Mouse (Mus musculus): ENCODE results near the gene Dync1i2.

DNA sequence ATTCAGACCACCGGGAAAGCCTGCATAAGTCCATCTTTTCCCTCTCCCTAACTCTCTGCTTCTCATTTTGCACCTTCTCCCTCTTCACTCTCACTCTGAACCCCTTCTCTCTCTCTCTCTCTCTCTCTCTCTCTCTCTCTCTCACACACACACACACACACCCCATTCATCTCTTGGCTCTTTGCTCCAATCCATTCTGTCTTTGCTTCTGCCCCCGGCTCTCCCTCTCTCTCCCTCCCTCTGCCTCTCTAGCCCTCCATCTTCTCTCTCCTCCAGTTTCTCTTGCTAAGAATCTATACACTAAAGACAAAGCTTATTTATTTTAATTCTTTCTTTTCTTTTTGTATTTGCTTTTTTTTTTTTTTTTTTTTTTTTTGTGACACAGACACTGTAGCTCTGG is 98.2 kb downstream of the Dync1i2 start:
- TF ChIP-seq FLI1 (IDR thresholded peaks at IDR 0.05; ENCODE audit: low read length) = no peak
- TF ChIP-seq GATA1 (IDR thresholded peaks at IDR 0.05; ENCODE audit: borderline replicate concordance, low read length) = no peak
